Mouse (Mus musculus) forebrain, embryonic 14.5 days (tissue): ENCODE measurements around the gene Sumf2. TPM values are rescaled to one million over a fixed set of nuclear protein-coding genes. Genes with fewer than 3 reads are reported as not detected.
"Not testable (repeated sequence)": the region's sequence is repeated elsewhere in the genome, so short reads cannot be mapped to it uniquely, and the experiment has no call there.

ENCODE experiments used
- ATAC-seq: fragments of 200-750 bp; cut with Nextera tagmentation; 2 replicates; pipeline ENCODE4 v1.8.0; 2017; ENCODE audit warnings: mild to moderate bottlenecking, moderate library complexity
- DNase-seq: peaks from one replicate; pipeline ENCODE4 v3.0.0-alpha.2; 2015; ENCODE audit warnings: low spot score
- H3K27ac ChIP-seq: fragments of 300-500 bp; sonication (generic); 2 replicates; pipeline ENCODE4 v1.5.1; 2014; ENCODE audit warnings: low read depth, mild to moderate bottlenecking, control low read depth, low read length, moderate library complexity
- H3K27me3 ChIP-seq: fragments of 300-500 bp; sonication (generic); replicated peaks from 2 replicates; pipeline ENCODE4 v1.6.1; 2014; ENCODE audit warnings: low read length, control low read depth, mixed read lengths; ENCODE audit not compliant: control insufficient read depth, insufficient read depth
- H3K36me3 ChIP-seq: fragments of 300-500 bp; sonication (generic); 2 replicates; pipeline ENCODE4 v1.6.1; 2014; ENCODE audit warnings: low read length, control low read depth; ENCODE audit not compliant: control insufficient read depth, insufficient read depth
- H3K4me1 ChIP-seq: fragments of 300-500 bp; sonication (generic); 2 replicates; pipeline ENCODE4 v1.6.1; 2014; ENCODE audit warnings: antibody characterized with exemption, low read length, control low read depth; ENCODE audit not compliant: control insufficient read depth, insufficient read depth
- H3K4me2 ChIP-seq: fragments of 300-500 bp; sonication (generic); 2 replicates; pipeline ENCODE4 v1.6.1; 2014; ENCODE audit warnings: mild to moderate bottlenecking, control low read depth, low read length
- H3K4me3 ChIP-seq: fragments of 300-500 bp; sonication (generic); 2 replicates; pipeline ENCODE4 v1.5.1; 2014; ENCODE audit warnings: low read depth, low read length, control low read depth
- H3K9ac ChIP-seq: fragments of 300-500 bp; sonication (generic); 2 replicates; pipeline ENCODE4 v1.6.1; 2014; ENCODE audit warnings: mild to moderate bottlenecking, low read length, control low read depth, moderate library complexity
- H3K9me3 ChIP-seq: fragments of 300-500 bp; sonication (generic); replicated peaks from 2 replicates; pipeline ENCODE4 v1.6.1; 2016; ENCODE audit warnings: low read length, control low read depth, mixed read lengths; ENCODE audit not compliant: control insufficient read depth
- WGBS: fragments of 180-500 bp; shearing (Covaris S2); extraction: QIAGEN DNeasy Blood & Tissue Kit; methylation state at CpG from one replicate; pipeline ENCODE4 v1.1.7; 2014; 5-methylcytosine and 5-hydroxymethylcytosine counted together
- polyA plus RNA-seq: library from polyadenylated mRNA; unstranded; fragments of >200 nt; fragmentation: Nextera tagmentation; extraction: Ambion mirVana; gene quantifications from 2 replicates; pipeline ENCODE4 v1.2.1, GENCODE M21; 2014

The Sumf2 gene
- polyA plus RNA-seq, 1 experiment from 2014 or later: 22.1 TPM

GRCm38 (mm10) chr5:129871238-129871637, 24.5 kb downstream of the Sumf2 start:
- WGBS: 83% methylated on average over 2 of the region's 2 CpGs
- H3K4me2 ChIP-seq: no peak overlapping the region
- no peaks in the 10 kb centered on the region for H3K36me3 ChIP-seq
- H3K4me3 ChIP-seq: no peak overlapping the region
- H3K4me1 ChIP-seq: no peaks in the 10 kb centered on the region
- ATAC-seq (no peak), DNase-seq (no peak)
- H3K9ac ChIP-seq: no peak overlapping the region
- no peaks in the 10 kb centered on the region for H3K27me3 ChIP-seq
- no peak overlapping the region for H3K27ac ChIP-seq
- H3K9me3 ChIP-seq: no peaks in the 10 kb centered on the region

- no peak overlapping the region for H3K4me2 ChIP-seq
- no peak overlapping the region for H3K27ac ChIP-seq
- H3K9me3 ChIP-seq: no peaks in the 10 kb centered on the region
- H3K4me3 ChIP-seq: no peak overlapping the region
- no peak for ATAC-seq
- no peaks in the 10 kb centered on the region for H3K4me1 ChIP-seq
- no peaks in the 10 kb centered on the region for H3K27me3 ChIP-seq
- 0 out of 2 replicates have a peak, but pooled peaks cover 3% of the 10 kb centered on the region for H3K36me3 ChIP-seq
- H3K9ac ChIP-seq: no peak overlapping the region
- DNase-seq: no peak
- 90% methylated on average over 12 of the region's 12 CpGs for WGBS
Observed at GRCm38 (mm10) chr5:129873942-129874341, 27.2 kb downstream of the Sumf2 start.

- H3K9ac ChIP-seq: no peak overlapping the region
- WGBS: 74% methylated on average over 11 of the region's 11 CpGs
- H3K27ac ChIP-seq: no peak overlapping the region
- DNase-seq: no peak
- H3K4me2 ChIP-seq: no peak overlapping the region
- H3K4me3 ChIP-seq: no peak overlapping the region
- no peaks in the 10 kb centered on the region for H3K27me3 ChIP-seq
- ATAC-seq: no peak
- H3K4me1 ChIP-seq: no peaks in the 10 kb centered on the region
- H3K36me3 ChIP-seq: peaks cover 9% of the 10 kb centered on the region; the same call in 1 of the 2 replicates
- H3K9me3 ChIP-seq: no peaks in the 10 kb centered on the region
Observed at GRCm38 (mm10) chr5:129875098-129875497, 28.3 kb downstream of the Sumf2 start.

- no peaks in the 10 kb centered on the region for H3K4me1 ChIP-seq
- no peak overlapping the region for H3K27ac ChIP-seq
- H3K9ac ChIP-seq: no peak overlapping the region
- H3K9me3 ChIP-seq: no peaks in the 10 kb centered on the region
- no peak overlapping the region for H3K4me2 ChIP-seq
- no peaks in the 10 kb centered on the region for H3K27me3 ChIP-seq
- no peak for DNase-seq
- H3K4me3 ChIP-seq: no peak overlapping the region
- peaks cover 35% of the 10 kb centered on the region for H3K36me3 ChIP-seq
- no peak for ATAC-seq
- WGBS: 78% methylated on average over 9 of the region's 9 CpGs
Observed at GRCm38 (mm10) chr5:129877731-129878455, 31.1 kb downstream of the Sumf2 start.

GRCm38 (mm10) chr5:129878946-129879345, 32.2 kb downstream of the Sumf2 start:
- Histone ChIP-seq H3K4me3 (no peak overlapping the region), H3K27ac (no peak overlapping the region)
- ATAC-seq: no peak

GRCm38 (mm10) chr5:129879888-129880287, 33.1 kb downstream of the Sumf2 start:
- no peaks in the 10 kb centered on the region for H3K27me3 ChIP-seq
- WGBS: 76% methylated on average over 3 of the region's 3 CpGs
- H3K4me2 ChIP-seq: no peak overlapping the region
- no peak overlapping the region for H3K27ac ChIP-seq
- no peak overlapping the region for H3K9ac ChIP-seq
- H3K4me1 ChIP-seq: no peaks in the 10 kb centered on the region
- ATAC-seq (no peak), DNase-seq (no peak)
- peaks cover 51% of the 10 kb centered on the region for H3K36me3 ChIP-seq
- H3K4me3 ChIP-seq: no peak overlapping the region
- H3K9me3 ChIP-seq: no peaks in the 10 kb centered on the region

More at GRCm38 (mm10) chr5:129878946-129879345, 32.2 kb downstream of the Sumf2 start:
- 55% methylated on average over 2 of the region's 2 CpGs for WGBS
- H3K36me3 ChIP-seq: peaks cover 42% of the 10 kb centered on the region
- no peaks in the 10 kb centered on the region for H3K4me1 ChIP-seq
- no peak overlapping the region for H3K4me2 ChIP-seq
- no peaks in the 10 kb centered on the region for H3K27me3 ChIP-seq
- peak; percentile 31 for DNase-seq
- no peak overlapping the region for H3K9ac ChIP-seq
- no peaks in the 10 kb centered on the region for H3K9me3 ChIP-seq

- Histone ChIP-seq H3K4me3 (peak overlapping the region; percentile 88), H3K27ac (no peak overlapping the region; the same call in 1 of the 2 replicates), H3K4me1 (peaks cover 9% of the 10 kb centered on the region), H3K27me3 (no peaks in the 10 kb centered on the region), H3K4me2 (peak overlapping the region; percentile 86), H3K9me3 (no peaks in the 10 kb centered on the region), H3K36me3 (peaks cover 35% of the 10 kb centered on the region), H3K9ac (peak overlapping the region; percentile 89)
- no peak for ATAC-seq
- WGBS: 55% methylated on average over 10 of the region's 10 CpGs
- no peak for DNase-seq
Observed at GRCm38 (mm10) chr5:129886271-129886670, 39.5 kb downstream of the Sumf2 start.

- H3K9me3 ChIP-seq: no peaks in the 10 kb centered on the region
- peak within 1 kb of the TSS; percentile 89 for H3K9ac ChIP-seq
- H3K27me3 ChIP-seq: no peaks in the 10 kb centered on the region
- H3K4me2 ChIP-seq: peak within 1 kb of the TSS; percentile 86
- peak within 1 kb of the TSS; percentile 86 for H3K27ac ChIP-seq
- H3K4me3 ChIP-seq: peak within 1 kb of the TSS; percentile 88
- peaks cover 9% of the 10 kb centered on the region for H3K4me1 ChIP-seq
- H3K36me3 ChIP-seq: peaks cover 27% of the 10 kb centered on the region
- ATAC-seq (peak; percentile 100), DNase-seq (peak; percentile 99)
- WGBS: under 1% methylated on average over 46 of the region's 46 CpGs
Observed at GRCm38 (mm10) chr5:129886911-129887636, 40.3 kb downstream of the Sumf2 start, which contains the start of gene Chchd2. TSS of gene Chchd2 (minus strand) at chr5:129887470.

- not testable (repeated sequence) for H3K27ac ChIP-seq, H3K4me3 ChIP-seq, H3K9me3 ChIP-seq, H3K36me3 ChIP-seq, H3K27me3 ChIP-seq, H3K9ac ChIP-seq, H3K4me2 ChIP-seq, ATAC-seq, DNase-seq, H3K4me1 ChIP-seq
- WGBS: 86% methylated on average over 4 of the region's 7 CpGs
Observed at GRCm38 (mm10) chr5:129890390-129890789, 43.6 kb downstream of the Sumf2 start.
